Mouse (Mus musculus) cerebellum, adult 2 months (tissue): ENCODE data around the gene Fbxw2. TPM values are rescaled to one million over a fixed set of nuclear protein-coding genes. Genes with fewer than 3 reads are reported as not detected.

Experiments
- DNase-seq, 2 experiments: peaks; one replicate each; pipeline ENCODE4 v3.0.0; 2021
- H3K27ac ChIP-seq: fragments of 200-500 bp; 2 replicates; pipeline ENCODE4 v1.5.1; 2012; ENCODE audit warnings: low read length, control low read depth, inconsistent platforms; ENCODE audit not compliant: insufficient read depth
- H3K27me3 ChIP-seq: fragments of 200-500 bp; 2 replicates; pipeline ENCODE4 v1.6.1; 2012; ENCODE audit warnings: inconsistent platforms, mild to moderate bottlenecking, low read length, moderate library complexity; ENCODE audit not compliant: control insufficient read depth, insufficient read depth
- H3K4me1 ChIP-seq: fragments of 200-500 bp; 2 replicates; pipeline ENCODE4 v1.6.1; 2011; ENCODE audit warnings: low read length; ENCODE audit not compliant: control insufficient read depth, insufficient read depth
- H3K4me3 ChIP-seq: fragments of 200-500 bp; replicated peaks from 2 replicates; pipeline ENCODE3; 2011; ENCODE audit warnings: mild to moderate bottlenecking, low read depth, low read length, control low read depth; ENCODE audit not compliant: insufficient read depth
- CTCF ChIP-seq: fragments of 200-500 bp; IDR thresholded peaks from 2 replicates; pipeline ENCODE4 v1.5.1; 2011; ENCODE audit warnings: low read depth, mild to moderate bottlenecking, control low read depth, low read length, moderate library complexity, borderline replicate concordance; ENCODE audit not compliant: insufficient read depth
- POLR2A ChIP-seq: fragments of 200-500 bp; IDR thresholded peaks from 2 replicates; pipeline ENCODE4 v1.6.1; 2011; ENCODE audit warnings: low read length, control low read depth, borderline replicate concordance; ENCODE audit not compliant: insufficient read depth
- WGBS: fragments of 180-500 bp; shearing (Covaris S2); methylation state at CpG from one replicate; pipeline ENCODE4 v1.1.7; 2018; 5-methylcytosine and 5-hydroxymethylcytosine counted together
- polyA plus RNA-seq: library from polyadenylated mRNA; depleted of rRNA; stranded (reverse); fragments of >200 nt; gene quantifications from 2 replicates; pipeline ENCODE4 v1.2.3, GENCODE M21; 2012

The Fbxw2 gene
- polyA plus RNA-seq, 1 experiment: 77.5 TPM

DNA sequence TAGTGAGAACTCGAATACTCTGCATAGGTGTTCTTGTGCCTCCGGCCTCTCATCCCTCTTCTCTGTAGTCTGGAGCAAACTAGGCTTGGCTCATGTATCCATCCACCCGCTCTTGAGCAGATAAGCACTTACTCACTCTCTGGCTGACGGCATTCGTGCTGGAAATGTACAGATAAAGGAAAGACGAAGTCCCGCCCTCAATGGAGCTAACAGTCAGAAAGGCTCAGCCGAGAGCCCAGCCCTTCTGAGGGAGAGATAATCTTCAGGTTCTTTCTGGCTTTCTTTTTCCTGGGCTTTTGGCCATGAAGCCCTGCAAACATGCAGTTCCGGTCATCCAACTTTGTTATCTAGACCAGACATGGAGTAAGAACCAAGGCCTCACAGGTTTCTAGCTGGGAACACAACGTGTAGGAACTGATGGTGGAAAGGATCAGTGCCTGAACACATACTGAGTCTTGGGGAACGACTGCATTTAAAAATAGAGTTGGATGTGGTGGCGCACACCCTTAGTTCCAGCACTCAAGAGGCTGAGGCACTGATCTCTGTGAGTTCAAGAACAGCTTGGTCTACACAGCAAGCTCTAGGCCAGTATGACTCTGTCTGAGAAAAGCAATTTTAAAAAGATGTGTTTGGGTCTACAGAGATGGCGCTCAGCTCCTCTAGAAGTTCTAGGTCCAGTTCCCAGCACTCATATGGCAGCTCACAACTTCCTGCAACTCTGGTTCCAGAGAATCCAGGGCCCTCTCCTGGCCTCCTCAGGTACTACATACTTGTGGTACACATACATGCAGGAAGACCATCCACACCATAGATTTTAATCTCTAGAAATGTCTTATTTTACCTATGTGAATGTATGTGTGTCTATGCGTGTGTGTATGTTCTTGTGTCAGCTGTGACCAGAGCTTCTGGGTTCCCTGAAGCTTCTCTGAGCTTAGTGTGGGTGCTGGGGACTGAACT lies 42.8 kb downstream of the Fbxw2 start:
- Histone ChIP-seq H3K4me1 (no peaks in the 10 kb centered on the region), H3K27me3 (no peaks in the 10 kb centered on the region), H3K4me3 (no peak overlapping the region), H3K27ac (no peak overlapping the region)
- DNase-seq: no peak
- no peak for TF ChIP-seq CTCF
- no peak for TF ChIP-seq POLR2A
- WGBS: 93% methylated on average over 14 of the region's 14 CpGs

- H3K27me3 ChIP-seq: no peaks in the 10 kb centered on the region
- WGBS: 54% methylated on average over 1 of the region's 1 CpGs
- no peak for TF ChIP-seq CTCF
- no peak for TF ChIP-seq POLR2A
- DNase-seq: no peak
- H3K27ac ChIP-seq: no peak overlapping the region
- peaks cover 17% of the 10 kb centered on the region; the same call in 1 of the 2 replicates for H3K4me1 ChIP-seq
- no peak overlapping the region for H3K4me3 ChIP-seq
These were observed 48.8 kb downstream of the Fbxw2 start for GRCm38 (mm10) chr2:34777237-34777868.

- Histone ChIP-seq H3K4me1 (peaks cover 20% of the 10 kb centered on the region; the same call in 1 of the 2 replicates), H3K4me3 (no peak overlapping the region)
These were observed 51.6 kb downstream of the Fbxw2 start for GRCm38 (mm10) chr2:34774493-34774892.

GRCm38 (mm10) chr2:34773673-34774072 lies 52.4 kb downstream of the Fbxw2 start:
- H3K4me1 ChIP-seq: peaks cover 20% of the 10 kb centered on the region; the same call in 1 of the 2 replicates
- H3K4me3 ChIP-seq: no peak overlapping the region
- no peak for DNase-seq
- H3K27ac ChIP-seq: no peak overlapping the region
- 83% methylated on average over 4 of the region's 4 CpGs for WGBS
- TF ChIP-seq CTCF (no peak), POLR2A (no peak)
- no peaks in the 10 kb centered on the region for H3K27me3 ChIP-seq

More at GRCm38 (mm10) chr2:34774493-34774892, 51.6 kb downstream of the Fbxw2 start:
- Histone ChIP-seq H3K27ac (no peak overlapping the region), H3K27me3 (no peaks in the 10 kb centered on the region)
- no peak for TF ChIP-seq CTCF
- no peak for TF ChIP-seq POLR2A
- WGBS: 83% methylated on average over 6 of the region's 6 CpGs
- no peak for DNase-seq

DNA sequence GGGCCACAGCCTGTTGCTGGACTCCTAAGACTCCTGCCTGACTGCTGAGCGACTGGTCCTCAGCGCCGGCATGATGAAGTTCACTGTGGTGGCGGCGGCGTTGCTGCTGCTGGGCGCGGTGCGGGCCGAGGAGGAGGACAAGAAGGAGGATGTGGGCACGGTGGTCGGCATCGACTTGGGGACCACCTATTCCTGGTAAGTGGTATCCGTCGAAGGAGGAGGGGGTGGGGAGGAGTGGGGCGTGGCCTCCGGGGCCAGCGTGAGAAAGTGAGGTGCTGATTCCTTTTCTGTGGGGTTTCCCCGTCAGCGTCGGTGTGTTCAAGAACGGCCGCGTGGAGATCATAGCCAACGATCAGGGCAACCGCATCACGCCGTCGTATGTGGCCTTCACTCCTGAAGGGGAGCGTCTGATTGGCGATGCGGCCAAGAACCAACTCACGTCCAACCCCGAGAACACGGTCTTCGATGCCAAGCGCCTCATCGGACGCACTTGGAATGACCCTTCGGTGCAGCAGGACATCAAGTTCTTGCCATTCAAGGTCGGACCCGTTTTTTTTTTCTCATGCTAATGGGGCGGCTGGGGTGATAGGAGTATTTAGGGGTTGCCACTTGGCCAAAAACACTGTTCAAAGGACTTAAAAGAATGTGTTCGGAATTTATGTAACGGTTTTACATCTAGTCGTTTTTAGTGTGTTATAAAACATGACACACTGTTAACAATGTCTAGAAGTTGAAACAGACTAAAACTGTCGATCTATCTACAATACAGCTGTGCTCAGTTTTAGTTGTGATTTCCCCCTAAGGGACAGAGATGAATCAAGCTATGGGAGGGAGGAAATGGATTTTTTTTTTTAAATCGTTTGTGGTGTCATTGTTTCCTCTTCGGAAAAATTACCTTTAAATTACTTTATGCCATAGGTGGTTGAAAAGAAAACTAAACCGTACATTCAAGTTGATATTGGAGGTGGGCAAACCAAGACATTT lies 53.6 kb downstream of the Fbxw2 start:
- H3K27me3 ChIP-seq: no peaks in the 10 kb centered on the region
- 4% methylated on average over 50 of the region's 50 CpGs for WGBS
- peaks cover 20% of the 10 kb centered on the region; the same call in 1 of the 2 replicates for H3K4me1 ChIP-seq
- H3K4me3 ChIP-seq: peak overlapping the region; percentile 79
- no peak for DNase-seq
- peak overlapping the region; percentile 57; the same call in 1 of the 2 replicates for H3K27ac ChIP-seq
- TF ChIP-seq CTCF: no peak
- no peak for TF ChIP-seq POLR2A

GRCm38 (mm10) chr2:34771368-34772226 lies 54.5 kb downstream of the Fbxw2 start, which contains the start of gene Hspa5:
Hspa5 (plus strand) TSS chr2:34771970.
- no peak for TF ChIP-seq CTCF
- TF ChIP-seq POLR2A: peak; percentile 100
- peak within 1 kb of the TSS; percentile 86 for H3K27ac ChIP-seq
- DNase-seq: peak; percentile 99 to 100
- no peaks in the 10 kb centered on the region for H3K27me3 ChIP-seq
- peak within 1 kb of the TSS; percentile 89 for H3K4me3 ChIP-seq
- peaks cover 16% of the 10 kb centered on the region; the same call in 1 of the 2 replicates for H3K4me1 ChIP-seq
- WGBS: under 1% methylated on average over 60 of the region's 60 CpGs
